Mouse (Mus musculus) heart, embryonic 11.5 days (tissue): ENCODE results near the gene Usp21. TPM values are rescaled to one million over a fixed set of nuclear protein-coding genes. Genes with fewer than 3 reads are reported as not detected.

Experiments
- ATAC-seq: fragments of 200-750 bp; cut with Nextera tagmentation; replicated peaks from 2 replicates; pipeline ENCODE4 v1.8.0; 2017; ENCODE audit warnings: moderate library complexity; ENCODE audit not compliant: insufficient number of reproducible peaks, low FRiP score, low TSS enrichment
- H3K27ac ChIP-seq: fragments of 300-500 bp; sonication (generic); 2 replicates; pipeline ENCODE4 v1.5.1; 2014; ENCODE audit warnings: mild to moderate bottlenecking, low read depth, low read length
- H3K27me3 ChIP-seq: fragments of 300-500 bp; sonication (generic); 2 replicates; pipeline ENCODE4 v1.6.1; 2014; ENCODE audit warnings: mild to moderate bottlenecking, low read length, mixed read lengths; ENCODE audit not compliant: control insufficient read depth, insufficient read depth
- H3K36me3 ChIP-seq: fragments of 300-500 bp; sonication (generic); 2 replicates; pipeline ENCODE4 v1.6.1; 2014; ENCODE audit warnings: mild to moderate bottlenecking, low read length, moderate library complexity, mixed read lengths; ENCODE audit not compliant: control insufficient read depth, insufficient read depth
- H3K4me1 ChIP-seq: fragments of 300-500 bp; sonication (generic); 2 replicates; pipeline ENCODE4 v1.6.1; 2014; ENCODE audit warnings: low read length; ENCODE audit not compliant: control insufficient read depth, insufficient read depth
- H3K4me2 ChIP-seq: fragments of 300-500 bp; sonication (generic); 2 replicates; pipeline ENCODE4 v1.6.1; 2014; ENCODE audit warnings: mild to moderate bottlenecking, moderate library complexity
- H3K4me3 ChIP-seq: fragments of 300-500 bp; sonication (generic); 2 replicates; pipeline ENCODE4 v1.5.1; 2014; ENCODE audit warnings: low read depth, low read length
- H3K9ac ChIP-seq: fragments of 300-500 bp; sonication (generic); 2 replicates; pipeline ENCODE4 v1.6.1; 2014; ENCODE audit warnings: mild to moderate bottlenecking, low read depth, low read length, moderate library complexity
- H3K9me3 ChIP-seq: fragments of 300-500 bp; sonication (generic); replicated peaks from 2 replicates; pipeline ENCODE4 v1.6.1; 2016; ENCODE audit warnings: low read length; ENCODE audit not compliant: control insufficient read depth
- WGBS: fragments of 180-500 bp; shearing (Covaris S2); extraction: QIAGEN DNeasy Blood & Tissue Kit; methylation state at CpG from one replicate; pipeline ENCODE4 v1.1.7; 2014; ENCODE audit not compliant: insufficient replicate concordance; 5-methylcytosine and 5-hydroxymethylcytosine counted together
- polyA plus RNA-seq: library from polyadenylated mRNA; unstranded; fragments of >200 nt; fragmentation: Nextera tagmentation; extraction: Ambion mirVana; gene quantifications from 2 replicates; pipeline ENCODE4 v1.2.1, GENCODE M21; 2014

Gene Usp21
- polyA plus RNA-seq, 1 experiment from 2014 or later, result 51.2 TPM

DNA sequence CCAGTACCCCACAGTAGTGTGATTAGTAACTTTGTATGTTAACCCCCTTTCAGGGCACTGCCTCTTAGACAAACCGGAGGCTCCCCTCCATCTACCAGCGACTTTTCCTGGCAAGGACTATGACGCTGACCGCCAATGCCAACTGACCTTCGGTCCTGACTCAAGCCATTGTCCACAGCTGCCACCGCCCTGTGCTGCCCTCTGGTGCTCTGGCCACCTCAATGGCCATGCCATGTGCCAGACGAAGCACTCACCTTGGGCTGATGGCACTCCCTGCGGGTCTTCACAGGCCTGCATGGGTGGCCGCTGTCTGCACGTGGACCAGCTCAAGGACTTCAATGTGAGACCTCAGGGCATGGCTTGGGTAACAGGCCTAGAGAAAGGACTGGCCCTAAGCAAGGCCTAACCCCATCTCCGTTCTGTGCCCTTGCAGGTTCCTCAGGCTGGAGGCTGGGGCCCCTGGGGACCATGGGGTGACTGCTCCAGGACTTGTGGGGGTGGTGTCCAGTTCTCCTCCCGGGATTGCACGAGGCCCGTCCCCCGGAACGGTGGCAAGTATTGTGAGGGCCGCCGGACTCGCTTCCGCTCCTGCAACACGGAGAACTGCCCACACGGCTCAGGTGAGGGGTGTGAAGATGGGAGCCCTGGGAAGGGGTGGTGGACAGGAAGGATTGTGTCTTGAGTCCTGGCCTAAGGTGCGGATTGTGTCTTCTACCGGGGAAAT is 31.5 kb downstream of the Usp21 start:
- H3K27ac ChIP-seq, result no peak overlapping the region
- no peaks in the 10 kb centered on the region for H3K9me3 ChIP-seq
- no peaks in the 10 kb centered on the region for H3K36me3 ChIP-seq
- no peak overlapping the region for H3K4me3 ChIP-seq
- no peaks in the 10 kb centered on the region for H3K27me3 ChIP-seq
- ATAC-seq, result no peak
- H3K4me2 ChIP-seq, result no peak overlapping the region
- H3K4me1 ChIP-seq, result peaks cover 13% of the 10 kb centered on the region
- 86% methylated on average over 24 of the region's 24 CpGs for WGBS
- H3K9ac ChIP-seq, result no peak overlapping the region

DNA sequence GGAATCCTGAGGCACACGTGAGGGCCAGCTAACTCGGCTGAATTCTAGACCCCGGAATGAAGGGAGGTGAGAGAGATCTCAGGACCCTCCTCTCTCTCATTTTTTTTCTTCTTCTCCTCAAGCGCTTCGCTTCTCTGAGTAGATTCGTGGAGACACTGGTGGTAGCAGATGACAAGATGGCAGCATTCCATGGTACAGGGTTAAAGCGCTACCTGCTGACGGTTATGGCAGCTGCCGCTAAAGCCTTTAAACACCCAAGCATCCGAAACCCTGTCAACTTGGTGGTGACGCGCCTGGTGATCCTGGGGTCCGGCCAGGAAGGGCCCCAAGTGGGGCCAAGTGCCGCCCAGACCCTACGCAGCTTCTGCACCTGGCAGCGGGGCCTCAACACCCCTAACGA is 35.4 kb downstream of the Usp21 start:
- Histone ChIP-seq H3K4me1 (peaks cover 32% of the 10 kb centered on the region), H3K9me3 (no peaks in the 10 kb centered on the region), H3K9ac (peak overlapping the region; percentile 50), H3K4me2 (peak overlapping the region; percentile 51), H3K27me3 (0 out of 2 replicates have a peak, but pooled peaks cover 3% of the 10 kb centered on the region), H3K27ac (no peak overlapping the region), H3K36me3 (no peaks in the 10 kb centered on the region), H3K4me3 (no peak overlapping the region)
- WGBS, result 50% methylated on average over 17 of the region's 17 CpGs
- no peak for ATAC-seq

DNA sequence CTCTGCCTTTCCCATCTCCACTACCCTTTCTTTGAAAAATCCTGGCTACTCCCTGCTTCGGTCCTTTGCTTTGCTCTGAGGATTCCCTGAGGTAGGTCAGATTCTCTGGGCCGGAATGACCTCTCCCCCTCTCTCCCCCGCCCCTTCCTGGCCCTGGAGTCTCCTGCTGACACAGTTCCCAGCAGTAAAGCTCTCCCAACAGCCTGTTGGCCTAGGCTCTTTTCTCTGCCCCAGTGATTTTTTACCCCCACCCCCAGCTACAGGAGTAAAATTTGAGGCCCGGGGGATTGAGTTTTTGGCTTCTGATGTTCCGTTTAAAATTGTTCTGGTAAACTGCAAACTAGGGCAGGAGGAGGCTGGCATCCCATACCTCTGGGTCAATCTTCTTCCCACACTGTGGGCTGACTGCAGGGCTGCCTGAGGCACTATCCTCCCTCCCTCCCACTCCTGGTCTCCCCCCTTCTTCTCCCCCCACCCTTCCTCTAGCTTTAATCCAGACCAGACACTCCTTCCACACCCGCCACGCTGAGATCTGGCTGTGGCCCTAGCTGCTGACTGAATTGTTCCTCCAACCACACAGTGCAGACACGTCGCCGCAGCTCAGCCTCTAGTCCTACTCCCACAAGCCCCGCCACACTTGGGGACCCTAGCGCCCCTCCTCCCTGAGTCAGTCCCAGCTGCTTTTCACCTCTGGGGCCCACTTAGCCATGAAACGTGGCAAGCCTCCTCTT is 36.0 kb downstream of the Usp21 start:
- WGBS, result 10% methylated on average over 13 of the region's 13 CpGs
- H3K36me3 ChIP-seq, result no peaks in the 10 kb centered on the region
- H3K27ac ChIP-seq, result peak overlapping the region; percentile 15; the same call in 1 of the 2 replicates
- H3K9me3 ChIP-seq, result no peaks in the 10 kb centered on the region
- 0 out of 2 replicates have a peak, but pooled peaks cover 3% of the 10 kb centered on the region for H3K27me3 ChIP-seq
- peak overlapping the region; percentile 32; the same call in 1 of the 2 replicates for H3K4me3 ChIP-seq
- peaks cover 32% of the 10 kb centered on the region for H3K4me1 ChIP-seq
- H3K9ac ChIP-seq, result peak overlapping the region; percentile 50
- ATAC-seq, result no peak
- H3K4me2 ChIP-seq, result peak overlapping the region; percentile 51

DNA sequence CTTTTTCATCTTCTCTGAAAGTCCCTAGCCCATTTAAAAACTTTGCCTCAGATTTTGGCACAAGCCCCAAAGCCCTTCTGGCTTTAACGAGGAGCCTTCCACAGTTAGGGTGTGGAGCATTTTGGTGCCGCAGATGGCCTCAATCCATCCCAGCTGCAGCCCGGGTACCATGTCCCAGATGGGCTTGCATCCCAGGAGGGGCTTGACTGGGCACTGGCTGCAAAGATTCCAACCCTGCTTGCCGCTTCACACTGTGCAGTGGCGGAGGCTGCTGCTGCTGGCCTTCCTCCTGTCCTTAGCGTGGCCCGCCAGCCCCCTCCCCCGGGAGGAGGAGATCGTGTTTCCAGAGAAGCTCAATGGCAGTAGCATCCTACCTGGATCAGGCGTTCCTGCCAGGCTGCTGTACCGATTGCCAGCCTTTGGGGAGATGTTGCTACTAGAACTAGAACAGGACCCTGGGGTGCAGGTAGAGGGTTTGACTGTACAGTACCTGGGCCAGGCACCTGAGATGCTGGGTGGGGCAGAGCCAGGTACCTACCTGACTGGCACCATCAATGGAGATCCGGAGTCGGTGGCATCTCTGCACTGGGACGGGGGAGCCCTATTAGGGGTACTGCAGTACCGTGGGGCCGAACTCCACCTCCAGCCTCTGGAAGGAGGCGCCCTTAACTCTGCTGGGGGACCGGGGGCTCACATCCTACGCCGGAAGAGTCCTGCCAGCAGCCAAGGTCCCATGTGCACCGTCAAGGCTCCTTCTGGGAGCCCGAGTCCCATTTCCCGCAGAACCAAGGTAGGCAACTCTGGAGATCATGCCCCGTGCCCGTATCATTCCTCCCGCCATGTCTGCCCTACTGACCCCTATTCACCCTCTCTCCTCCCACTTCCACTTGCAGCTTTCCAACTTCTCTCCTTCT is 36.9 kb downstream of the Usp21 start, which contains the start of gene Ndufs2:
Gene Ndufs2, minus strand, starts transcription at position 709 of the 914 bp plus-strand sequence.
- Histone ChIP-seq H3K4me2 (peak within 1 kb of the TSS; percentile 51), H3K27ac (peak within 1 kb of the TSS; percentile 15; the same call in 1 of the 2 replicates), H3K36me3 (no peaks in the 10 kb centered on the region), H3K9me3 (no peaks in the 10 kb centered on the region), H3K27me3 (0 out of 2 replicates have a peak, but pooled peaks cover 3% of the 10 kb centered on the region), H3K4me3 (peak within 1 kb of the TSS; percentile 32), H3K4me1 (peaks cover 35% of the 10 kb centered on the region), H3K9ac (peak within 1 kb of the TSS; percentile 50)
- 17% methylated on average over 26 of the region's 26 CpGs for WGBS
- ATAC-seq, result no peak

DNA sequence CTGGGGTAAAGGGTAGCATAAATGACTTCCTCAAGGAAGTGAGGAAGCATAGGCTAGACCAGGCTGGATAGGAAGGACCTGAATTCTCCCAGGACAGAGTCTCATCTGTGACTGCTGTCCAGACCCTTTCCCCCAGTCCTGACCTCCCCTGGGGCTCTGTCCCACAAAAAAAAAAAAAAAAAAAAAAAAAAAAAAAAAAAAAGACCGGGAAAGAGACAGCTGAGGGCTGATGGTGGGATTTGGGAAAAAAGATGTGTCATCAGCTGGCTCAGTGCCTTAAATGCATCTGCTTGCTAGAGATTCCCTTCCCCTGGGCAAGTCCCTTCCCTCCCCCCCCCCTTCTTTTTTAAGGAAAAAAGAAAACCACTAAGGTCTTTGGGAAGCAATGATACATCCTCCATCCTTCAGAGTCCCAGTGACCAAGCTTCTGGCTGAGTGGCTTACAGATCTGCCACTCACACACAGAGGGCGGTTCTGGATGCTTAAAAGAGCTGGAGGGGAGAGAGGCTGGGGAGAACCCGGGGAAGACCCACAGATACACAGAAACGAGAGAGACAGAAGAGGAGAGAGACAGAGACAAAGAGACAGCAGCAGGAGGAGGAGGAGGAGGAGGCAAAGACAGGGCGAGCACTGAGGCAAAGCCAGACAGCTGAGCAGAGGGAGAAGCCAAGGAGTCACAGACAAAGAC is 37.7 kb downstream of the Usp21 start, which contains the start of gene Adamts4:
Gene Adamts4, plus strand, starts transcription at position 509 of the 688 bp plus-strand sequence.
- no peak for ATAC-seq
- WGBS, result 22% methylated on average over 5 of the region's 5 CpGs
- Histone ChIP-seq H3K4me1 (peaks cover 41% of the 10 kb centered on the region), H3K4me3 (peak within 1 kb of the TSS; percentile 32), H3K36me3 (peaks cover under 1% of the 10 kb centered on the region; the same call in 1 of the 2 replicates), H3K9ac (peak within 1 kb of the TSS; percentile 34; the same call in 1 of the 2 replicates), H3K27ac (peak within 1 kb of the TSS; percentile 92; the same call in 1 of the 2 replicates), H3K4me2 (peak within 1 kb of the TSS; percentile 51), H3K27me3 (0 out of 2 replicates have a peak, but pooled peaks cover 3% of the 10 kb centered on the region), H3K9me3 (no peaks in the 10 kb centered on the region)

DNA sequence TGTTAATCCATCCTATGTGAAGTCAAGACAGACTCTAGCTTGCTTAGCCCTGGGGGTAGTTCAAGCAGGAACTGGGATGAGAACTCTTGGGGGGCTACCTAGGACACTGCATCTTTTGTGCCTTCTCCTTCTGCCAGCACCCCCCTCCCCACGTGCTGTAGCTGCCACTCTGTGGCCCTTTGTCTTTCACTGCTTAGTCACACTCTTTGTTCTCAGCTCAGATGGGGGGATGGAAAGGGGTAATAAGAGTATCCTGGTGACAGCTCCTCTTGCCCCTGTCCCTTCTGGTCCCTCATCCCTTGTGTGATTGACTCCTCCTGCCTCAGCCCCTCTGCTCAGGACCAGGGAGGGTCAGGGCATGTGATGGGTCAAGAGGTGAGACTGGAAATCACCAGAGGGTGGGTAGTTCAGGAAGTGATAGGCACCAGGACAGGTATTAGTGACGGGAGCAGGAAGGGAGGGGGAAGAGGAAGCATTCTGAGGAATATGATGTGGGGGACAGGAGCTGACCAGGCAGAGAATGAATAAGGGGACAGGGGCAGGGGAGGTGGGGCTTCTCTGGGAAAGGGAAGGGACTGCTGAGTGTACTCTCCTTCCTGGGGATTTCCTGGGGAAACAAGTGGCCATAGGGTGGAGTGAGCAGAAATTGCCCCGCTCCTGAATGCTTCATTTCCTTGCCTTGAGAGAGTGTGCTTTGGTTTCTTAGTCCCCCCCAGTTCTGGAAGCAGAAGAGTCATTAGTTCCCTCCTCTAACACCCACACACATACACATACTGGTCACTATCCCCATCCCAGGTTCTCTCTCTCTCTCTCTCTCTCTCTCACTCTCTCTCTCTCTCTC is 39.2 kb downstream of the Usp21 start:
- 27% methylated on average over 3 of the region's 3 CpGs for WGBS
- Histone ChIP-seq H3K36me3 (peaks cover 6% of the 10 kb centered on the region; the same call in 1 of the 2 replicates), H3K4me3 (no peak overlapping the region), H3K4me1 (peaks cover 41% of the 10 kb centered on the region), H3K27me3 (0 out of 2 replicates have a peak, but pooled peaks cover 3% of the 10 kb centered on the region), H3K9me3 (no peaks in the 10 kb centered on the region), H3K4me2 (peak overlapping the region; percentile 81; the same call in 1 of the 2 replicates), H3K27ac (peak overlapping the region; percentile 92; the same call in 1 of the 2 replicates), H3K9ac (no peak overlapping the region)
- no peak for ATAC-seq

DNA sequence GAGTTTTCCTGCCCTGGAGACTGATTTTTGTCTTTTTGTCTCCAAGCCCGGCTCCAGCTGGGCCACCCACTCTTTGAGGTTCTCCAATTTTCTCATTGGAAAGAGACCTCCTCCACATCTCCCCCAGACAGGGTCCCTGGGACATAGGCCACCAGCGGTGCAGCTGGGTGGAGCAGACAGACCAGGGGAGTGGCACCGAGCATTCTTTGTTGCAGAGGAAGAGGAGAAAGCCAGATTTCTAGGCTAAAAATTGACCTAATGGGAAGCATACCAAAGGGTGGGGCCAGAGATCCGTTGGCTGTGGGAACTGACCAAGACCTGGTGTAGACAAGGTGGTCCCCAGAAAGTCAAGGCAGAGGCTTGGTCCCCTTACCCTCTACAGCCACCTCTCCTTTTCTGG is 39.9 kb downstream of the Usp21 start:
- Histone ChIP-seq H3K4me2 (peak overlapping the region; percentile 81), H3K4me1 (peaks cover 41% of the 10 kb centered on the region), H3K9ac (peak overlapping the region; percentile 98; the same call in 1 of the 2 replicates), H3K27me3 (0 out of 2 replicates have a peak, but pooled peaks cover 3% of the 10 kb centered on the region), H3K36me3 (peaks cover 6% of the 10 kb centered on the region; the same call in 1 of the 2 replicates), H3K9me3 (no peaks in the 10 kb centered on the region), H3K27ac (peak overlapping the region; percentile 92), H3K4me3 (peak overlapping the region; percentile 84; the same call in 1 of the 2 replicates)
- no peak for ATAC-seq
- 24% methylated on average over 4 of the region's 4 CpGs for WGBS
